Mouse (Mus musculus) adipocyte (in vitro differentiated cells): ENCODE data around the gene Sh3pxd2b.

ENCODE experiments used
- DNase-seq: peaks from one replicate; pipeline ENCODE4 v3.0.0-alpha.2; 2016; ENCODE audit warnings: low spot score

The Sh3pxd2b gene

DNA sequence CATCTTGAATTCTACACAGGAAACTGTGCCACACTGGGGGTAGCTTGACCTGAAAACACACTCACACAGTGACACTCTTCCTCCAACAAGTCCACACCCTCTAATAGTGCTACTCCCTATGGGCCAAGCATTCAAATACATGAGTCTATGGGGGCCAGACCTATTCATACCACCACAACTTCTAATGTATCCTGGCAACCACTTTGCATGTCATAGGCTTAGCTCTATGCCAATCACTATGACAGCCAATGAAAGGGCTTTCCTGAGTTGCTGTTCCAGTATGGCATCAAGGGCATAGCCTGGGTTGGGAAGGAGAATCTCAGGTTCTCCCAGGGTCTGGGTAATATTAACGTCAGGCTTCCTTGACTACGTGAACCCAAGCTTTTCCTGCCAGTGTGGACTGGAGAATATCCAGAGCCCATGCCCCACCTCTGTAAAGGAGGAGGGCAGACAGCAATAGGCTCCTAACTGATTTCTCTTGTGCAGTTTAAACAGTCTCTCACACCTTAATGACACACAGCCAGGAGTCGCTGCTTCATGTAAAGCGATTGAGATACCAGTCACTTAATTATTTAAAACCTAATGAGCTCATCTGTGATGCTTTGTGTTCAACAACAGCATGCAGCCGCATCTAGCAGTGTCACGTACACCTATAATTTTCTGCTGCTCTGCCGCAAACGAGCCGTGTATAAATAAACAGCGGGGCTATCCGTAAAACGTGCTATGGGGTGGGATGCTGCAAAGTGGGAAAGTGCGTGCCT lies 25.8 kb downstream of the Sh3pxd2b start:
- no peak for DNase-seq

DNA sequence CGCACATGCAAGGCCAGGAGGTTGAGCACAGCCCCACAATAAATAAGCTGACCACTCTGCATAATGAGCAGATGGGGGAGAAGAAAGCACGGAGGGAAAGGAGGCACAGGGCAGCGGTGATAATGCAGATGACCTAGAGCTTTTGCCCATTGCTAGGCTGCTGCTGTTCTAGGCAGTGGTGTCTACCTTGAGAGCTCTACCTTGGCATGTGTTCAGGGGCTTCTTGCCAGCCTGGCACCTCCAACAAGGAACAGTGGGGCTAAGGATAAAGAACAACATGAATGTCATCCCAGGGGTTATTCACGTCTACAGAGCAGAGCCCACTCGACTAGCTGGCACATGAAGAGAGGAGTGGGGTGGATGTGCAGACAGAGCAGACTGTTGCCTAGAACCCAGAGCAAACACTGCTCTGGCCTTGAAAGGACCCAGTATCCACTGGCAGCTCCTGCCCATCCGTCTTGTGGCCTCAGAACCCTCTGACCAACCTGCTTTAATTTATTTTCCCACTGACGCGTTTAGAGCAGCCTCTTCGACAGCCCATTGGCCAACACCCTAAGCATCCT lies 26.5 kb downstream of the Sh3pxd2b start:
- DNase-seq = no peak

DNA sequence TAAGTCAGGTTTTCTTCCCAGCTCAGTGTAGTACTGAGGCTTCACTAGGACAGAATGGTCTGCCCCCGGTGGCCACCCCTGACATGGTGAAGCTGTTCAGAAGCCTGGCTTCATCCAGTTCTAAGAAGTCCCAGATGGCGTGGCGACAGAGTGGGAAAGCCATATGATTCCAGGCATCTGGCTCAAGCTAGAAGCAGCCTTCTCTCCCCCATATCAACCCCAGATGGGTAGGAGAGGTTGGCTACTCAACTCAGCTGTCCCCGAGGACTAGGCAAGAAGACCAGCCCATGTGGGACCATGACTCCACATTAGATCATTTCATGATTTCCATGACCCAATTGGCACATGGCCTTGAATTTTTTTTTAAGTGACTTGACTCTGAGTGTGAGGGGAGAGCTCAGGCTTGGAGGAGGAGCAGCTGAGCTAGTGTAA lies 27.5 kb downstream of the Sh3pxd2b start:
- DNase-seq = peak; percentile 77

DNA sequence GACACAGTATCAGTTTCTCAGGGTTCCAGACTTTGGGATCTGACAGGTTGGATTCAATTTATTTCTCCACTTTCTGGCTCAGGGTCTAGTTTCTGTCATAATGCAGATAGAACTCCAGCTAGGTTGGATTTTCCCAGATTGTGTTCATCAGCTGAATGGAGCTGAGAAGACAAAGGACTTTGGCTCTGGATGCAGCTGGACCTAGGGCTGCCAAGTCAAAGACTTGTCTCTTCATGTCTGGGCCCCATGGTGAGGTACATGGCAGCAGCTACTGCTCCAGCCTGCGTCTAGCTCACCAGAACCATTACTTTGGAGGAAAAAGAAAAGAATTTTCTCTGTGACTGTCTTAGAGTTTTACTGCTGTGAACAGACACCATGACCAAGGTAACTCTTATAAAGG lies 28.5 kb downstream of the Sh3pxd2b start:
- no peak for DNase-seq

DNA sequence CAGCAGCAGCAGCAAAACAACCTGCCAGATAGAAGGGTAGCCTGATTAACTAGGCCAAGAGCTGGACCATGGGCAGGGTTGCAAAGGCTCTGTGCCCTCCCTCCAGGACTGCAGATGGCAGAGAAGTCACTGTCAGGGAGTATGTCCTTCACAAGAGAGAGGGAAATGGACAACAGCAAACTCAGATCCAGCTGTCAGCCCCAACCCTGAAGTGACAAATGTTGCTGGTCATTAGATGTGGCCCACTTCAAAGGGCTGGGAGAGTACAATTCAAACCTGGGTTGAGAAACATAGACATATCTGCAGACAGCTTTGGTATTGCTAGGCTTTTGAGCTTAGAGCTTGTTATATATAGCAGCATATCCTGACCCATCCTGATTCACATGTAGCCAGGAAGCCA lies 32.3 kb downstream of the Sh3pxd2b start:
- DNase-seq = no peak

DNA sequence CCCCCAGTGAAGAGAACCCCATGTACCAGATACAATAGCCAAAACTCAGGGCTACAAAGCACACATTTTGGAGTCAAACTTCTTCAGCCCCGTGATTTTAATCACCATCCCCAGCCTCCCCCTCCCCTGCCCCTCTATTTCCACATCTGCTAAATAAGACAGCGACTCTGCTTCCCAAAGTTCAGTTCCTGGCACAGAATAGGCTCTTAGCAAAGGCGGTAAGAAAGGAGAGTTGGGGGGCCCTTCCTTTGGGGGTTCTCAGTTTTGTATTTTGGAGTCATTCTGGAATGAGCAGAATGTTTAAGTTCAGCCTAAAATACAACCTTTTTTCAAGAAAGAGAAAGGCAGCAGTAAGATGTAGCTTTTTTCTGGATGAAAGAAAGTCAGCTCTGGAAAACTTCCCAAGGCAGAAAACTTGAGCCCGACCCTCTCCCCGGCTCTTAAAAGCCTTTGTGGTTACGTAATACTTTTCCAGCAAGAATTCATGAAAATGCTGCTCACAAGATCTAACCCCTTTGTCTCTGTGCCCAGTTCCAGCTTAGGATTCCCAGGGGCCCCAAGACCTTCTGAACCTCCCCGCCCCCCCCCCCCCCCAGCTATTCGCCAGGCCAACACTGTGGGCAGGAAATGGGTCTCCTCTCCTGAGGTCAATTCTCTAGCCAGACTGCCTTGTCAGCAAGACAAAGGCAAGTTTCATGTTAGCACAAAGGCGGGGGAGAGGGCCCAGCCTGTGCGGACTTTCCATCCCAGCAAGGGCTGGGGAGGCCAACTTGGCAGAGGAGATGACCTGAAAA lies 35.9 kb downstream of the Sh3pxd2b start:
- peak; percentile 87 for DNase-seq

DNA sequence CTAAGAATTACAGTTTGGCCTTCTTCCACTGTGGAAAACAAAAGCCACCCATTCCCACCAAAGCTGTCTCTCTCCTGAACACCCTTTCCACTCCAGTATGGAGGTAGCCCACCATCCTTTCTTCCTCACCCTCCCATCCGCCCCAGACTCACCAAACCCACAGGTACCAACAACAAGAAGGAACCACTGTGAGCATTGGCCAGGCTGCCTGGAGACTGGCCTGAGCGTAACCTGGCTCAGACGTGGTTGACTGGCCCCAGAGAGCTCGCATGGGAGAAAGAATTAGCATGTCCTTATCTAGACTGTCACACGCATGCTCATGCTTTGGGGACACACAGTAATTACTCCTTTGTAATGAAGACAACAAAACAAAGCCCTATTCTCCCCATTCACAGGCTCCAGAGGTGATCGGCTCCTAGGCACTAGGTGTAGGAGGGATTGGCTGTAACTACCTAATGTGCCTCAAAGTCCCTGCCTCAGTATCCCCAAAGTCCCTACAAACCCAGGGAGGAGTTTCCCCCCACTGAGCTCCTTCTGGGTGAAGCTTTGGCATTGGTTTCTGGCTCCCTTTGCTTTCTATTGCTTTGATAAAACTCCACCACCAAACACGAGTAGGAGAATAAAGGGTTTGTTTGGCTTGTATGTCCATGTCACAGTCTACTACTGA lies 36.6 kb downstream of the Sh3pxd2b start:
- no peak for DNase-seq

DNA sequence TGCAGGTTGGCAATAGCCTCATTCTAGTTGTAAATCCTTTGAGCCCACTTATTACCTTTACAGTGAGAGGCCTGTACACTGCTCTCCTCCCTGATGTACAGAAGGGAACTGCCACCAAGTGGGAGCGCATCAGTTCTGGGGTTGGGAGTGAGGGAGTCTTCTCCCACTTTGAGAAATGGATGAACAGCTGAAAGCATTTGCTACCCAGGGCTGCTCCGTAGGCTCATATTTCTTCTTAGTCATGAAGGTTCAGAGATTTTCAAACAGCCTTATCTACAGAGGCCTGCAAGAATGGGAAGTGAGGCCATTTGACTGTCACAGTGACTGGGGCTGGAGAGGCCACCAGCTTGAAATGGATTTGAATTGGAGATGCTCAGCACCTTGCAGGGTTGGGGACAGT lies 38.4 kb downstream of the Sh3pxd2b start:
- DNase-seq = no peak

DNA sequence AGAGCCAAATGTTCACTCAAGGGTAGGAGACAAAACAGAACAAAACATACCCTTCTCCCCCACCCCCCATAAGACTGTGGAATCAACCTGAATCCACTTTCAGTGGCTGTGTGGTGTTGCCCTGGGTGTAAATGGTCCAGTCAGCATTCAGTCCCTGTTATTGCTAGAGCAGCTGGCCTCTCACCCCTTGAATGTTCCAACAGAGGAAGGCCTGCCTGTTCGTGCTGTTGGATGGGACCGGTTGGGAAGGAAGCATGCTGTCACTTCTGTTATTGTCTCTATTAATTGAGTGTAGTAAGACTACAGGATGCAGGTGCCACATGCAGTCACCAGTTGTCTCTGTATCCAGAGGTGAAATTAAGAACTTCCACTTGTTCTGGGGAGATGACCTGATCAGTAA lies 40.4 kb downstream of the Sh3pxd2b start:
- DNase-seq = no peak

DNA sequence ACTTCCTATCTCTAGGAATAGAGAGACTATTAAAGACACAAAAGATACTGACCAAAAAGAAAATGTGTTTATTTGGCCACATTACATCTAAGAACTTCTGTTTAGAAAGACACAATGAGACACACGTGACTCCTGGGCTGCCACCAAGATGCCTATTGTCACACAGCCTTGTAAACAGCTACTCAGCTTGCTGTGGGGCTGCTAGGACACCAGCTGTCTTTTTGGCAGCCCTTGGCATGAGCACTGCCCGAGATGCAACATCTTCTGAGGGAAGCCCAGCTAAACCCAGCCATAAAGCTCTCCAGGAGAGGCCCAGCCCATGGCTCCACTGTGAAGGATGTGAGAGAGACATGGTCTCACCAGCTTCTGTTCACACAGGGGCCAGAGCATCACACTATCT lies 45.5 kb downstream of the Sh3pxd2b start:
- DNase-seq = no peak

DNA sequence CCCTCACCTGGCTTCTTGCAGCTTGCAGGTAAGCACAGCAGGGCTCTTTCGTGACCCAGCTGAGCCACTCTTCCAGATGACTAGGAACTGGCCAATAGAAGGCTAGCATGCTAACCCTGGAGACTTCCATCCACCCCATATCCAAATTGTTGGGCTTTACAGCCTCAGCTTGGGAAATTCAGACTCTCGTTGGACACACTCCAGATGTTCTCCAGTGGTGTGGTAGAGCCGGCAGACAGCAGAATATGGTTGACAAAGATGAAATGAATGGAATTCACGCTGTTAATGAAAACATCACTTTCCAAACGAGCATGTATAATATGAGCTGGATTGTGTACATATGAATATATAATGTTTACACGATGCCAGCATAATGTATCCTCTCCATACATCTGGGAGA lies 48.2 kb downstream of the Sh3pxd2b start:
- DNase-seq = no peak

DNA sequence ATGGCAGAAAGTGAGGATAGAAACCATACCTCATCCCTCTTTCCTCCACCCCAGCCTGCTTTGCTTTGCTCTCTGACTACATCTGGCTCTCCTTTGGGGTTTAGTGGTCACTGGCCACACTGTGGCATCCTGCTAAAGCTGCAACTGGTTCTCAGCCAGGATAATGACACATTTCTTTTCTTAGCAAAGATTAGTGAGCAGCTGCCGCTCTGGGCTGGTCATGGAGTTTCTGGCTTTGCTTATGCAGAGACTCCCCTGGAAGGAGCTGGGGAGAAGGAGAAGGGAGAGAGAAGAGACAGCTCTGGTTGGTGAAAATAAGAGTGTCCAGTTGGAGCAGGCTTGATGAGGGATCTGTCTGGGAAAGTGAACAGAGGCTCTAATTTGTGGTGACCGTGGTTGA lies 50.8 kb downstream of the Sh3pxd2b start:
- peak; percentile 72 for DNase-seq

DNA sequence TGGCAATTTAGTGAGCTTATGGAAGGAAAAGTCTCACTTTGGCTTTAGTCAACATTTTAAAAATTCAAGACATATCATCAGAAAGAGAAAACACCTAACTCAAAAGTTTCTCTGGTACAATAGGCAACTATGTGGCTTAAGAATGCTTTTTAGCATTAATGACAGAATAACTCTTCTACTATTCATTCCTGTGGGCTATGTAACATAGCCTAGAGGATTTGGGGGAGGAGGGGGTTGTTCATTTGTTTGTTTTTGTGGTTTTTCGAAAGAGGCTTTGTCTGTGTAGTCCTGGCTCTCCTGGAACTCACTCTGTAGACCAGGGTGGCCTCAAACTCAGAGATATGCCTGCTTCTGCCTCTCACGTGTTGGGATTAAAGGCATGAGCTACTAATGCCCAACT lies 51.6 kb downstream of the Sh3pxd2b start:
- no peak for DNase-seq

DNA sequence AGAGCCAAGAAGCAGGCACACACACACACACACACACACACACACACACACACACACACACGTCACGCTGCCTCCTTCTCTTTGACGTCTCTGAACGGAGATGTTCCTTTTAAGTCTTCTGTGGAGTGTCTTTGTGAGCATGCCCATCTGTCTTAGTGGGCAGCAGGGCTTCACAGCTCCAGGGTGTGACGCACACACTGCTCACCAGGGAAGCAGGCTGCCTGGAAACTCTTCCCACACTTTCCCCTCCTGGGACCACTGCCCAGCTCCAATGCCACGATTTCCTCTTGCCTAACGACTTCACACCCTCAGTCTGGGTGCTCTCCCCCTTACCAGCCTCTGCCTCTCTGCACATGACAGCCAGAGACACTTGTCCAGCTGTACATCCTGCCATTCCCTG lies 55.1 kb downstream of the Sh3pxd2b start:
- DNase-seq = peak; percentile 71

DNA sequence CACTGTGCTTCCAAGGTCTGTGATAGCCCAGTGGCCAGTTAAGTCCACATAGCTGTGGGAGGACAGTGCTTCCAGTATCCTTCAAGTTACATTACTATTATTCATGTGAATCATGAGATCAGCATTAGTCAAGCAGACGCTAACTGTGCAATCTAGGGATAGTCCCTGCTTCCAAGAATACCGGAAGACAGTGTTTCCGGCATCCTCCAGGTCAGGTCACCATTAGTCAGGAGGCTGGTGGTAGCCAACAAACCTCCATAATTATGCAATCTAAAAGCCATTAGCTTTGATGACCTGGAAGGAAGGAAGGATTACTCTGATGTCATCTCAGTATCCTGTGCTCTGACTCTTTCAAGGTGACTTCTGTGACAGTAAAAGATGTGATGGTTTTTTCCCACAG lies 57.1 kb downstream of the Sh3pxd2b start:
- no peak for DNase-seq

DNA sequence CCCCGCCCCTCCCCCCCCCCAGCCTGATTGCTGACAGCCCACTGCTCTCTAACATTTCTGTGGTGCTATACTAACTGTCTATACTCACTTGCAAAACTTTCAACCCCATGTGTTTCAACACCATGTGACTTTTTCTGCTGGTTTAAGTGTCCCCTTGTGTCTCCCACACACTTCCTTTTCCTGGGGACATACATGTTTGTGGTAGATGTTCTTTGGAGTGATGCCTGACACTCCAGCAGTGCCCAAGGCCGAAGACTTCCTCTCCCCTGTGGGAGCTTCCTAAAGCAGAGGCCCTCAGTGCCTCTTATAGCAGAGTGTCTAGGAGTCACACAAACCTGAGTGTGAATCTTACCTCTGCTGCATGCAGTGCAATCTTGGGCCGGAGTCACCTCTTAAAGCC lies 60.2 kb downstream of the Sh3pxd2b start:
- no peak for DNase-seq

DNA sequence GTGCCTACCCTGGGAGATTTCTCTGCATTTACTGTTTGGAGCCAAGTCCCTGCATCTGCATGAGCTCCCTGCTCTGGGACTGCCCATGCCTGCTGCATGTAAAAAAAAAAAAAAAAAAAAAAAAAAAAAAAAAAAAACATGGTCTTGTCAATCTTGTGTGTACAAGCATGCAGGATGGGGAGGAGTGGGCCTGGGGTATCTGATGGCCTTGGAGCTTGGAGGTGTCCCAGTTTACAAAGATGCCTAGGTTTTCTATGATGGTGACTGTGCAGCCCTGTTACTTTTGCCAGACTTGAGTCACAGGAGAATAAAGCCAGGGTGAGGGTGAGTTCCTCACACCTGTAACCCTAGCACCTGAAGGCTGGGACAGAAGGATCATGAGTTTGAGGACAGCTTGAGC lies 61.4 kb downstream of the Sh3pxd2b start:
- DNase-seq = no peak

DNA sequence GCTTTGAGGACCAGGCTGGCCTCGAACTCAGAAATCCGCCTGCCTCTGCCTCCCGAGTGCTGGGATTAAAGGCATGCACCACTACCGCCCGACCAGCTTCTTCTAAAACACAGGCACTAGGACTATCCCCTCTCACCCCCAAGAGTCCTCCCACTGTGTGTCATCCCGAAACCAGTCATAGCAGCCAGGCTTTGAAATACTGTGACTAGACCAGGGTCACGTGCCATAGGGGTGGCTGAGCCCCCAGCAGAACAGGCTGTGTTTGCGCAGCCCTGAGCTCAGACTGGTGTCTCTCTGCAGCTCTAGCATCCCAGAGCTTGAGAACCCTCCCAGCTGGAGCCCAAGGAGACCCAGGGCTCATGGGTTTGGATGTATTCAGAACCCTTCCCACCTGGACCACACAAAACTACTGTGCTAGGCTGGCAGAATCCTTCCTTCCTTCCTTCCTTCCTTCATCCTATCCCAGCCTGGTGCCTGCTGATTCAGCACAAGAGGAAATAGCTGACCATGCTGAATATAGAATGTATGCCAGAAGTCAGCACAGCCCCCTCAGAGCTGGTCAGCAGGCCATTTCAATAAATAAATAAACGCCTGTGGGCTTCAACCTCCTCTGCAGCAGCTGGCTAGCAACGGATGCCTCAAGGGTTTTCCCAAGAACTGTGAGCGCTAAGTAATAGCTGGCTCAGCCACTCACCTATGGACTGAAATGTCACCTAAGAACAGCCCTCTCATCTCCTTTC lies 62.4 kb downstream of the Sh3pxd2b start:
- no peak for DNase-seq

DNA sequence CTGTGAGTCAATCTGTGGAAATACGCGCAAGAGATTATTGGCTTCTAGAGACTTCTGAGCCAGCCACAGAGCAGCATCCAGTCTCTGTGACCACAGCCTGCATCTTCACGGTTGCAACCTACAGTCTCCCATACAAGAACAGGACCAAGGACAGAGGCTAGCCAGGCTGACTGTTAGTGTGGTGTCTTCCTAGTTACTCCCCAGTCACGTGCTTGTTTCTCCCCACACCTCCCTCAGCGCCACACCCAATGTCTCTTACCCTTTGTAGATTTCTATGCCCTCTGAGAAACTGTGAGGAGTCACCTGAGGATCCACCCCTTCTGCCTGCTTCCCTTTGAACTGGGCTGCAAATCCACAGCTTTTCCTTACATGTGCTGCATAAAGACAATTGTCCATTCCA lies 72.4 kb downstream of the Sh3pxd2b start:
- no peak for DNase-seq

DNA sequence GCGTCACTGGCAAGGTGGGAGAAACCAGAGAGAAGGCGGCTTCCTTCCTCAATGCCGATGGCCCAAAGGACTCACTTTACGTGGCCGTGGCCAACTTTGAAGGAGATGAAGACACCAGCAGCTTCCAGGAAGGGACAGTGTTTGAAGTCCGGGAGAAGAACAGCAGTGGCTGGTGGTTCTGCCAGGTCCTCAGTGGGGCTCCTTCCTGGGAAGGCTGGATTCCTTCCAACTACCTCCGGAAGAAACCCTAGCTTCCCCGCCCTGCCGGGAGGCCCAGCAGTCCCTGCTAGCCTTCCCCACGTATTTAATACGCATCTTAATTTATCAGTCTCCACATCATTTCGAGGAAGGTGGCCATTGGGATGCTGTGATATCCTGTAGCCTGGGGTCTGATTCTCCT lies 75.7 kb downstream of the Sh3pxd2b start:
- no peak for DNase-seq

DNA sequence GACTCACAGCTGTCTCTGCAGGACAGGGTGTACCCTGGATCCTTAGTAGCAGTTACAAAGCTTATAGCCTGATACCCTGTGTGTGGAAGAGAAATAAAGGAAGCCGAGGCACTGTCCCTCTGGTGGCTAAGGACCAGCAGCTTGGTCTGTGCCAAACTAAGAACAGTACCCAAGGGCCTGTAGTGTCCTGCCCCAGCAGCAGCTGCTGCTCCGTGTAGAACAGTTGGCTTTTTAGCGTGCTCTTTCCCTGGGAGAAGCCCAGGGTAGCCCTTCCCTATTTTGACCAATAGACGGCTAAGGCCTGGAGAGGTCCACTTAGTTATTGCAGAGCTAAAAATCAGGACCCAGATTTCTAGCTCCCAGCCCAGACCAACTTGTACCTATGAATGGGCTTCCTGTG lies 77.0 kb downstream of the Sh3pxd2b start:
- DNase-seq = no peak

DNA sequence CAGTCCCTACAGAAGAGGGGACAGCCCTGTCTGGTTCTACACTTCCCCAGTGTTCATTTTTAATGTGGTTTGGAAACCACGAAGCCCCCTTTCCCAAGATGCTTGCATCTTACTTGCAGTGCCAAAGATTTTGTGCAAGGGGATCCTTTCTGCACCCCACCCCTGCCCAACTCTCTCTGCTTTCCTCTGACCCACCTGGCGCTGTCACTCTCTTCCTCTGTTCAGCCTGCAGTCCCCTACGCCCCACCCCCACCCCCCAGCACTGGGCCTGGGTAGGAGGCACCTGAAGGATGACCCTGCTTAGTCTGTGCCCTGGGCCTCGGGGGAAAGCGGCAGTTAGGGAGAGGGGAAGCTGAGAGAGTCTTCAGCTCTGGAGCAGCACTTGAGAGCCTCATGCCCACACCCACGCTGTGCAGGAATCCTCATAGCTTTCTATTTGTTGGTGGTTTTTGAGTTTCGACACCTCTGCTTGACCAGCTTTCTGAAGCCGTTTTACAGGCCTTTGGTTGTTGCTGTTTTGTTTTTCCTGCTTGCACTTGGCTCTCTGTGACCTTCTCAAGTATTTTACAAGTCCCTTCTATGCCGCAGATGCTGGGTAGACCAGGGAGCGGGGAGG lies 77.5 kb downstream of the Sh3pxd2b start:
- no peak for DNase-seq
